Mouse (Mus musculus): ENCODE results near the gene A730061H03Rik. TPM values are rescaled to one million over a fixed set of nuclear protein-coding genes. Genes with fewer than 3 reads are reported as not detected.

The A730061H03Rik gene
- polyA plus RNA-seq, 1 experiment from 2014 or later = 2.3 TPM

DNA sequence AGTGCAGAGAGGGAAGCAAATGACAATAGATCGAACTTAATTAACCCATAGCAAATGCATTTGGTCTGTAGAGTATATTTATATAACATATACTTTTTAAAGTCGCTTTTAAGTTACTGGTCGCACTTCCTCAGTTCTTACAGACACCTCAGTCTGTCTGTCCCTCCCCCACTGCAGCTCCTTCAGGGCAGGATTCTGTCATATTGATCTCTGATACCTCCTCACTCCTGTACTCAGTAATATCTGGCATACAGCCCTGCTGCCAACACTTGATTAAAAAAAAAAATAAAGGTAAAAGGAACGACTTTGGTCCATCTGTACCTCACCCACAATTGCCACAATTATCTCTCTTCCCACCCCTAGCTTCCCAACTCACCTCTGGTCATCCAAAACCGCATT is 24.1 kb upstream of the A730061H03Rik start:
- Histone ChIP-seq H3K36me3 (ENCODE audit: insufficient read depth, low read length) (peaks cover 18% of the 10 kb centered on the region; the same call in 1 of the 2 replicates), H3K27ac (ENCODE audit: low read length) (no peak overlapping the region)

DNA sequence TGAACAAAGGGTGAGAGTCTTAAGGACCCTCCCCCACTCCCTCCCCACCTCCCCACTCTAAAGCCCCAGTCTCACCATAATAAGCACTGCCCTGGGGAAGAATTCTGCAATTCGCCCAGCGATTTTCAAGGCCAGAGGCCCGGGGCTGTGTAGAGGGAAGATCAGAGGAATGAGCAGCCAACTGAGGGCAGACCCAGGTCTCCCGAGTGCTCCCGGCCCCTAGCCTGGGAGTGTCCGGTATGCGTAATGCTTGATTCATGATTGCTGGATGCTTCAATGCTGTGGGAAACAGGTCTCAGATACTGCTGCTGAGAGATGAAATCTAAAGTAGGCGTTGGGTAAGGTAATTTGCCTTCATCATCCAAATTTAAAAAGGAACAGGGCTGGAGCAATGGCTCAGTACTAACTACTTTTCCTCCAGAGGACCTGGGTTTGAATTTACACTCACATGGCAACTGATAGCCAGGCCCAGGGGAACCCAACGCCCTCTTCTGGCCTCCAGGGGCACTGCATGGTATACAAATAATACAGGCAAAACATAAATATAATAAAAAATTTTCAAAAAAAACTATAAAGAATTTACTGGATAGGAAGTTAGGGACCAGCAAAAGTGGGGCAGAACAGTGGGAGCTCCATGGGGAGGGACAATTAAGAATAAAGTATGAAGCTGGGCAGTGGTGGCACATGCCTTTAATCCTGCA is 21.9 kb upstream of the A730061H03Rik start:
- Histone ChIP-seq H3K27me3 (replicated peaks; ENCODE audit: insufficient read depth, low read length) (no peaks in the 10 kb centered on the region), H3K9me3 (ENCODE audit: low read length) (no peaks in the 10 kb centered on the region), H3K27ac (ENCODE audit: low read length) (no peak overlapping the region), H3K36me3 (ENCODE audit: insufficient read depth, low read length) (peaks cover 18% of the 10 kb centered on the region; the same call in 1 of the 2 replicates), H3K4me1 (ENCODE audit: insufficient read depth, low read depth, low read length) (no peaks in the 10 kb centered on the region; the same call in 1 of the 2 replicates), H3K4me2 (replicated peaks; ENCODE audit: low read depth, low read length) (no peak overlapping the region), H3K4me3 (ENCODE audit: low read depth, low read length) (no peak overlapping the region), H3K9ac (replicated peaks; ENCODE audit: low read depth) (no peak overlapping the region)
- TF ChIP-seq EP300 (IDR thresholded peaks at IDR 0.05) (no peak), CTCF (IDR thresholded peaks at IDR 0.05) (peak; percentile 60)
- ATAC-seq (no peak), DNase-seq (ENCODE audit: low spot score) (no peak)
- 78% methylated on average over 9 of the region's 9 CpGs for WGBS

More for the DNA sequence above, 24.1 kb upstream of the A730061H03Rik start:
- no peak for ATAC-seq
- no peak for TF ChIP-seq CTCF (IDR thresholded peaks at IDR 0.05)
- no peak for TF ChIP-seq EP300 (IDR thresholded peaks at IDR 0.05)
- H3K4me2 ChIP-seq (replicated peaks; ENCODE audit: low read depth, low read length) = peak overlapping the region; percentile 81
- H3K9me3 ChIP-seq (ENCODE audit: low read length) = no peaks in the 10 kb centered on the region
- 38% methylated on average over 5 of the region's 5 CpGs for WGBS
- H3K9ac ChIP-seq (replicated peaks; ENCODE audit: low read depth) = no peak overlapping the region
- no peaks in the 10 kb centered on the region; the same call in 1 of the 2 replicates for H3K4me1 ChIP-seq (ENCODE audit: insufficient read depth, low read depth, low read length)
- no peaks in the 10 kb centered on the region for H3K27me3 ChIP-seq (replicated peaks; ENCODE audit: insufficient read depth, low read length)
- no peak for DNase-seq (ENCODE audit: low spot score)
- H3K4me3 ChIP-seq (ENCODE audit: low read depth, low read length) = peak overlapping the region; percentile 57

DNA sequence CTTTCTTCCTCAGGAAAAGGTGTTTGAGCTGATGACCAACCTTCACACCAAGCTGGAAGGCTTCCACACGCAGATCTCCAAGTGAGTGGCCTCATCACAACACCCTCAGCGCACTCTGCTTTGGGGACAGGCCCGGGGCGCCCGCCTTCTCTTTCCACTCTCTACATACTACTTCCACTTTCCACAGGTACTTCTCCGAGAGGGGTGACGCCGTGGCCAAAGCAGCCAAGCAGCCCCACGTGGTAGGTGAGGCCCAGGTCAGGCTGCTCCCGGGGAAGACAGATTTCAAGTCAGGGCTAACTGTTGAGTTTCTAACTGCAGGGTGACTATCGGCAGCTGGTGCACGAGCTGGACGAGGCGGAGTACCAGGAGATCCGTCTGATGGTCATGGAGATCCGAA is 20.5 kb upstream of the A730061H03Rik start:
- 93% methylated on average over 16 of the region's 16 CpGs for WGBS
- no peaks in the 10 kb centered on the region; the same call in 1 of the 2 replicates for H3K4me1 ChIP-seq (ENCODE audit: insufficient read depth, low read depth, low read length)
- H3K4me2 ChIP-seq (replicated peaks; ENCODE audit: low read depth, low read length) = no peak overlapping the region
- no peaks in the 10 kb centered on the region for H3K9me3 ChIP-seq (ENCODE audit: low read length)
- H3K27ac ChIP-seq (ENCODE audit: low read length) = no peak overlapping the region
- H3K4me3 ChIP-seq (ENCODE audit: low read depth, low read length) = no peak overlapping the region
- no peak for TF ChIP-seq CTCF (IDR thresholded peaks at IDR 0.05)
- no peak for TF ChIP-seq EP300 (IDR thresholded peaks at IDR 0.05)
- DNase-seq (ENCODE audit: low spot score) (no peak), ATAC-seq (no peak)
- no peak overlapping the region for H3K9ac ChIP-seq (replicated peaks; ENCODE audit: low read depth)
- peaks cover 15% of the 10 kb centered on the region; the same call in 1 of the 2 replicates for H3K36me3 ChIP-seq (ENCODE audit: insufficient read depth, low read length)
- no peaks in the 10 kb centered on the region for H3K27me3 ChIP-seq (replicated peaks; ENCODE audit: insufficient read depth, low read length)

DNA sequence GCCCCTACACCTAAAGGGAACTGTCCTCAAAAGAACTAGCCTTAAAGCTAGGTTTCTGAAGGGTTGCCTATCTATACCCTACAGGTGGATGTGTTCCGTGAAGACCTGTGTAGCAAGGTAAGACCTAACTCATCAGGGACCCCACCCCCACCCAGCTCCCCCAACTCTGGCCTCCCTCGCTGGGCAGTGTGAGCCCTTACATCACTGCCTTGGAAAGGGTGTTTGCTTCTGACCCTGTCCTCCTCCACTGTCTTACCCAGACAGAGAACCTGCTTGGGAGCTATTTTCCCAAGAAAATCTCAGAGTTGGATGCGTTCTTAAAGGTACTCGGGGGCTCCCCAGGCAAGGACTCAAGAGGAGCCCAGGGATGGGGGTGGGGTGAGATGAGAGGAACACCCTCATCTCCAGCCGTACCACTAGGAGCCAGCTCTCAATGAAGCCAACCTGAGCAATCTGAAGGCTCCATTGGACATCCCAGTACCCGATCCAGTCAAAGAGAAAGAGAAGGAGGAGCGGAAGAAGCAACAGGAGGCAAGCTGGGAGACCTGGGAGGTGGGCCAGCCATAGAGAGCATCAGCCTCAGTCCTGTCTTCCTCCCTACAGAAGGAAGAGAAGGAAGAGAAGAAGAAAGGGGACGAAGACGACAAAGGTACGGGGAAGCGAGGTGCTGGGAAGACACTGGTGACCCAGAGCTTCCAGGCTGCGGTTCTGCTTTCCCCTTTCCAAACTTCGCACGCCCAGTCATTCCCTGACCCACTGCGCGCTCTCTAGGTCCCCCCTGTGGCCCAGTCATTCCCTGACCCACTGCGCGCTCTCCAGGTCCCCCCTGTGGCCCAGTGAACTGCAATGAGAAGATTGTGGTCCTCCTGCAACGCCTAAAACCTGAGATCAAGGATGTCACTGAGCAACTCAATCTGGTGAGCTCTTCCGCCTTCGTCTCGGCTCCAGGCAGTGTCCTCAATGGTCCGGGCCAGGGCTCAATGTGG is 19.6 kb upstream of the A730061H03Rik start:
- Histone ChIP-seq H3K36me3 (ENCODE audit: insufficient read depth, low read length) (peaks cover 15% of the 10 kb centered on the region; the same call in 1 of the 2 replicates), H3K4me1 (ENCODE audit: insufficient read depth, low read depth, low read length) (peaks cover 3% of the 10 kb centered on the region; the same call in 1 of the 2 replicates), H3K4me3 (ENCODE audit: low read depth, low read length) (no peak overlapping the region), H3K9me3 (ENCODE audit: low read length) (no peaks in the 10 kb centered on the region), H3K4me2 (replicated peaks; ENCODE audit: low read depth, low read length) (no peak overlapping the region), H3K9ac (replicated peaks; ENCODE audit: low read depth) (no peak overlapping the region), H3K27me3 (replicated peaks; ENCODE audit: insufficient read depth, low read length) (no peaks in the 10 kb centered on the region), H3K27ac (ENCODE audit: low read length) (no peak overlapping the region)
- 91% methylated on average over 23 of the region's 23 CpGs for WGBS
- ATAC-seq (no peak), DNase-seq (ENCODE audit: low spot score) (no peak)
- TF ChIP-seq EP300 (IDR thresholded peaks at IDR 0.05) (no peak), CTCF (IDR thresholded peaks at IDR 0.05) (no peak)

DNA sequence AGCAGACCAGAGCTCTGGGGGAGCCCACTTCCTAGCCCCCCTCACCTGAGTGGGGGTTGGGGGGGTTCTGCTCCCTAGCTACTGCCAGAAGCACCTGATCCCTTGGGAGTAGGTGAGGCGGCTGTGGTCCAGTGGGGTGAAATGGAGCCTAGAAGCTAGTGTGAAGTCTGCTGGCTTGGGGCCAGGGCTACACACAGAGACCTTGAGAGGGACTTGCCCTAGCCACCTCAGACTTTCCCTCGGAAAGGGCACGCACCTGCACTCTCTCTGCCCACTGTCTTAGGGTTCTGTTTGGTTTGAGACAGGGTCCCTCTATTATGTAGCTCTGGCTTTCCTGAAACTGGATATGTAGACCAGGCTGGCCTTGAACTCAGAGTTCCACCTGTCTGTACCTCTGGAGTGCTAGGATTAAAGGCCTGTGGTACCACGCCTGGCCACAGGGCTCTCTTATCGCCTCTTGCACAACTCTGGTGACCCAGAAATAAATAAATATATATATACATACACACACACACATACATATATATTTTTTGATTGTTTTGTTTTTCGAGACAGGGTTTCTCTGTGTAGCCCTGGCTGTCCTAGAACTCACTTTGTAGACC is 18.6 kb upstream of the A730061H03Rik start:
- Histone ChIP-seq H3K27ac (ENCODE audit: low read length) (peak overlapping the region; percentile 91), H3K36me3 (ENCODE audit: insufficient read depth, low read length) (peaks cover 15% of the 10 kb centered on the region; the same call in 1 of the 2 replicates), H3K4me1 (ENCODE audit: insufficient read depth, low read depth, low read length) (peaks cover 3% of the 10 kb centered on the region; the same call in 1 of the 2 replicates), H3K27me3 (replicated peaks; ENCODE audit: insufficient read depth, low read length) (no peaks in the 10 kb centered on the region), H3K9me3 (ENCODE audit: low read length) (no peaks in the 10 kb centered on the region), H3K4me2 (replicated peaks; ENCODE audit: low read depth, low read length) (peak overlapping the region; percentile 93), H3K9ac (replicated peaks; ENCODE audit: low read depth) (peak overlapping the region; percentile 92), H3K4me3 (ENCODE audit: low read depth, low read length) (peak overlapping the region; percentile 92)
- peak; percentile 72 for DNase-seq (ENCODE audit: low spot score)
- ATAC-seq = peak; percentile 27
- WGBS = 22% methylated on average over 6 of the region's 6 CpGs
- TF ChIP-seq EP300 (IDR thresholded peaks at IDR 0.05) = no peak
- peak; percentile 23; the same call in 1 of the 2 replicates for TF ChIP-seq CTCF (IDR thresholded peaks at IDR 0.05)

All from lung, postnatal 0 days (tissue).